Mouse (Mus musculus): ENCODE data around the gene Ptprd. TPM values are rescaled to one million over a fixed set of nuclear protein-coding genes. Genes with fewer than 3 reads are reported as not detected.
A peak's percentile ranks its signal among the peaks of the same experiment; 100 is the strongest.

Gene Ptprd
- polyA plus RNA-seq, 1 experiment from 2014 or later = 51.4 TPM

GRCm38 (mm10) chr4:76351201-76351979 is 1860.4 kb downstream of the Ptprd start:
- no peak for ATAC-seq
- Histone ChIP-seq H3K4me3 (replicated peaks) (no peak overlapping the region), H3K9ac (replicated peaks) (no peak overlapping the region), H3K27ac (no peak overlapping the region), H3K4me2 (replicated peaks) (no peak overlapping the region), H3K4me1 (replicated peaks) (peaks cover 18% of the 10 kb centered on the region), H3K36me3 (no peaks in the 10 kb centered on the region), H3K9me3 (no peaks in the 10 kb centered on the region), H3K27me3 (no peaks in the 10 kb centered on the region)
- 67% methylated on average over 8 of the region's 8 CpGs for WGBS

GRCm38 (mm10) chr4:76350241-76350962 is 1861.4 kb downstream of the Ptprd start:
- peaks cover 18% of the 10 kb centered on the region for H3K4me1 ChIP-seq (replicated peaks)
- no peak for ATAC-seq
- H3K4me3 ChIP-seq (replicated peaks) = no peak overlapping the region
- H3K27ac ChIP-seq = no peak overlapping the region
- no peaks in the 10 kb centered on the region for H3K27me3 ChIP-seq
- no peak overlapping the region for H3K4me2 ChIP-seq (replicated peaks)
- no peak overlapping the region for H3K9ac ChIP-seq (replicated peaks)
- H3K9me3 ChIP-seq = no peaks in the 10 kb centered on the region
- no peaks in the 10 kb centered on the region for H3K36me3 ChIP-seq
- WGBS = 43% methylated on average over 3 of the region's 3 CpGs

GRCm38 (mm10) chr4:76344059-76344458 is 1867.7 kb downstream of the Ptprd start:
- Histone ChIP-seq H3K4me3 (replicated peaks) (no peak overlapping the region), H3K4me2 (replicated peaks) (no peak overlapping the region), H3K4me1 (replicated peaks) (no peaks in the 10 kb centered on the region), H3K9ac (replicated peaks) (no peak overlapping the region), H3K27ac (no peak overlapping the region), H3K9me3 (no peaks in the 10 kb centered on the region), H3K27me3 (no peaks in the 10 kb centered on the region), H3K36me3 (no peaks in the 10 kb centered on the region)
- ATAC-seq = no peak
- WGBS = 69% methylated on average over 3 of the region's 3 CpGs

- 66% methylated on average over 1 of the region's 1 CpGs for WGBS
- no peak overlapping the region for H3K4me3 ChIP-seq (replicated peaks)
- ATAC-seq = no peak
These were observed 1873.8 kb downstream of the Ptprd start for GRCm38 (mm10) chr4:76337926-76338325.

GRCm38 (mm10) chr4:76327346-76327745 is 1884.4 kb downstream of the Ptprd start:
- Histone ChIP-seq H3K9me3 (no peaks in the 10 kb centered on the region), H3K27ac (peak overlapping the region; percentile 54), H3K4me2 (replicated peaks) (peak overlapping the region; percentile 48), H3K9ac (replicated peaks) (peak overlapping the region; percentile 32; the same call in 1 of the 2 replicates), H3K36me3 (no peaks in the 10 kb centered on the region), H3K4me1 (replicated peaks) (peaks cover 38% of the 10 kb centered on the region), H3K27me3 (no peaks in the 10 kb centered on the region), H3K4me3 (replicated peaks) (peak overlapping the region; percentile 8; the same call in 1 of the 2 replicates)
- peak; percentile 75 for ATAC-seq
- 9% methylated on average over 11 of the region's 11 CpGs for WGBS

More at GRCm38 (mm10) chr4:76337926-76338325, 1873.8 kb downstream of the Ptprd start:
- H3K9ac ChIP-seq (replicated peaks) = no peak overlapping the region
- no peaks in the 10 kb centered on the region for H3K9me3 ChIP-seq
- no peak overlapping the region for H3K27ac ChIP-seq
- no peak overlapping the region for H3K4me2 ChIP-seq (replicated peaks)
- H3K4me1 ChIP-seq (replicated peaks) = no peaks in the 10 kb centered on the region
- no peaks in the 10 kb centered on the region for H3K27me3 ChIP-seq
- no peaks in the 10 kb centered on the region for H3K36me3 ChIP-seq

- no peak overlapping the region for H3K4me2 ChIP-seq (replicated peaks)
- peaks cover 38% of the 10 kb centered on the region for H3K4me1 ChIP-seq (replicated peaks)
- no peak overlapping the region for H3K4me3 ChIP-seq (replicated peaks)
- no peak overlapping the region for H3K27ac ChIP-seq
- H3K27me3 ChIP-seq = no peaks in the 10 kb centered on the region
- no peak overlapping the region for H3K9ac ChIP-seq (replicated peaks)
- WGBS = 90% methylated on average over 3 of the region's 3 CpGs
- H3K36me3 ChIP-seq = no peaks in the 10 kb centered on the region
- ATAC-seq = 0 out of 2 replicates have a peak, but pooled peaks have one; percentile 24
- no peaks in the 10 kb centered on the region for H3K9me3 ChIP-seq
These were observed 1886.1 kb downstream of the Ptprd start for GRCm38 (mm10) chr4:76325646-76326045.

- no peak overlapping the region for H3K9ac ChIP-seq (replicated peaks)
- no peaks in the 10 kb centered on the region for H3K36me3 ChIP-seq
- 44% methylated on average over 10 of the region's 10 CpGs for WGBS
- peak; percentile 34; the same call in 1 of the 2 replicates for ATAC-seq
- no peak overlapping the region for H3K4me3 ChIP-seq (replicated peaks)
- H3K27ac ChIP-seq = peak overlapping the region; percentile 58; the same call in 1 of the 2 replicates
- H3K4me2 ChIP-seq (replicated peaks) = no peak overlapping the region
- H3K27me3 ChIP-seq = no peaks in the 10 kb centered on the region
- peaks cover 38% of the 10 kb centered on the region for H3K4me1 ChIP-seq (replicated peaks)
- H3K9me3 ChIP-seq = no peaks in the 10 kb centered on the region
These were observed 1886.8 kb downstream of the Ptprd start for GRCm38 (mm10) chr4:76324928-76325327.

GRCm38 (mm10) chr4:76324509-76324908 is 1887.3 kb downstream of the Ptprd start:
- Histone ChIP-seq H3K27ac (peak overlapping the region; percentile 58; the same call in 1 of the 2 replicates), H3K27me3 (no peaks in the 10 kb centered on the region), H3K4me3 (replicated peaks) (no peak overlapping the region), H3K9me3 (no peaks in the 10 kb centered on the region), H3K9ac (replicated peaks) (no peak overlapping the region), H3K36me3 (no peaks in the 10 kb centered on the region), H3K4me1 (replicated peaks) (peaks cover 38% of the 10 kb centered on the region), H3K4me2 (replicated peaks) (no peak overlapping the region)
- 55% methylated on average over 5 of the region's 5 CpGs for WGBS
- ATAC-seq = peak; percentile 21; the same call in 1 of the 2 replicates

- no peak overlapping the region for H3K27ac ChIP-seq
- ATAC-seq = no peak
- no peak overlapping the region for H3K9ac ChIP-seq (replicated peaks)
- 68% methylated on average over 4 of the region's 4 CpGs for WGBS
- no peaks in the 10 kb centered on the region for H3K9me3 ChIP-seq
- H3K36me3 ChIP-seq = no peaks in the 10 kb centered on the region
- H3K27me3 ChIP-seq = no peaks in the 10 kb centered on the region
- H3K4me1 ChIP-seq (replicated peaks) = peaks cover 9% of the 10 kb centered on the region
- H3K4me2 ChIP-seq (replicated peaks) = no peak overlapping the region
- no peak overlapping the region for H3K4me3 ChIP-seq (replicated peaks)
These were observed 1891.9 kb downstream of the Ptprd start for GRCm38 (mm10) chr4:76319874-76320273.

GRCm38 (mm10) chr4:76315977-76316376 is 1895.8 kb downstream of the Ptprd start:
- Histone ChIP-seq H3K4me1 (replicated peaks) (peaks cover 18% of the 10 kb centered on the region), H3K4me3 (replicated peaks) (no peak overlapping the region), H3K36me3 (no peaks in the 10 kb centered on the region), H3K9me3 (no peaks in the 10 kb centered on the region), H3K27ac (no peak overlapping the region), H3K4me2 (replicated peaks) (no peak overlapping the region), H3K27me3 (no peaks in the 10 kb centered on the region), H3K9ac (replicated peaks) (no peak overlapping the region)
- ATAC-seq = no peak
- WGBS = 97% methylated on average over 2 of the region's 2 CpGs

- Histone ChIP-seq H3K9me3 (no peaks in the 10 kb centered on the region), H3K4me3 (replicated peaks) (no peak overlapping the region), H3K27ac (peak overlapping the region; percentile 35; the same call in 1 of the 2 replicates), H3K36me3 (no peaks in the 10 kb centered on the region), H3K4me2 (replicated peaks) (0 out of 2 replicates have a peak overlapping the region, but pooled peaks have one; percentile 5), H3K9ac (replicated peaks) (no peak overlapping the region), H3K4me1 (replicated peaks) (peaks cover 18% of the 10 kb centered on the region), H3K27me3 (no peaks in the 10 kb centered on the region)
- 65% methylated on average over 3 of the region's 3 CpGs for WGBS
- ATAC-seq = peak; percentile 46; the same call in 1 of the 2 replicates
These were observed 1898.0 kb downstream of the Ptprd start for GRCm38 (mm10) chr4:76313749-76314148.

GRCm38 (mm10) chr4:76312593-76312992 is 1899.2 kb downstream of the Ptprd start:
- no peak overlapping the region for H3K4me2 ChIP-seq (replicated peaks)
- H3K4me1 ChIP-seq (replicated peaks) = peaks cover 18% of the 10 kb centered on the region
- H3K4me3 ChIP-seq (replicated peaks) = no peak overlapping the region
- no peaks in the 10 kb centered on the region for H3K27me3 ChIP-seq
- peak; percentile 18; the same call in 1 of the 2 replicates for ATAC-seq
- H3K27ac ChIP-seq = no peak overlapping the region
- H3K9me3 ChIP-seq = no peaks in the 10 kb centered on the region
- WGBS = 89% methylated on average over 3 of the region's 3 CpGs
- H3K36me3 ChIP-seq = no peaks in the 10 kb centered on the region
- no peak overlapping the region for H3K9ac ChIP-seq (replicated peaks)

All from midbrain, embryonic 13.5 days (tissue).